Mouse (Mus musculus) ovary, postnatal 10 days (tissue): Measurements from ENCODE around the gene Tmem259.
A peak's percentile ranks its signal among the peaks of the same experiment; 100 is the strongest.

ENCODE experiments used
- DNase-seq: peaks from one replicate; pipeline ENCODE4 v3.0.0; 2022; ENCODE audit warnings: low spot score

The Tmem259 gene

DNA sequence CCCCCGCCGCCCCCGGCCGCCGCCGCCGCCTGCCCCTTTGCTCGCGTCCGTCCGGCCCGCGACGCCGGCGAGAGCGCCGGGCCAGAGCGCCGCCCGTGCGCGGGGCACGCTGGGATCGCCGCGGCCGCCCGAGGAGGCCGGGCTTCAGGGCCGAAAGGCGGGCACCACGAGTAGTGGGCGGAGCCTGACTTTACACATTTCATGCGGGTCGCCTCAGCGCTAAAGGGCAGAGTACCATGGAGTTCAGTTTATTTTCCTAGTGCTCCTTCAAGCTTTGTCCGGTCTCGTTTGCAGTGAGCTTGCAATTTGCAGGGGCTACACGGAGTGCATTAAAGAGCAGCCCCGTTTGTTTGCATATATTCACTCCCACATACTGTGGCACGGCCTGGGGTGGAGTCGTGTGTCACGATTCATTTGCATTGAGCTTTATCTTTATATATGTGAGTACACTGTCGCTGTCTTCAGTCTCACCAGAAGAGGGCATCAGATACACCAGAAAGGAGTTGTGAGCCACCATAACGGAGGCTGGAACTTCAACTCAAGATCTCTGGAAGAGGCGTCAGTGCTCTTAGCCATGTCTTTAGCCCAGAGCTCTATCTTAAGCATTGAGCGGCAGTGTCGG lies at the start of gene Tmem259:
Tmem259 (minus strand) TSS at position 136 of the 622 bp plus-strand sequence.
- peak; percentile 71 for DNase-seq

- no peak for DNase-seq
These were observed 48.8 kb upstream of the Tmem259 start for GRCm38 (mm10) chr10:80032799-80033480.

- DNase-seq, result no peak
These were observed 46.6 kb upstream of the Tmem259 start for GRCm38 (mm10) chr10:80030736-80031135.

DNA sequence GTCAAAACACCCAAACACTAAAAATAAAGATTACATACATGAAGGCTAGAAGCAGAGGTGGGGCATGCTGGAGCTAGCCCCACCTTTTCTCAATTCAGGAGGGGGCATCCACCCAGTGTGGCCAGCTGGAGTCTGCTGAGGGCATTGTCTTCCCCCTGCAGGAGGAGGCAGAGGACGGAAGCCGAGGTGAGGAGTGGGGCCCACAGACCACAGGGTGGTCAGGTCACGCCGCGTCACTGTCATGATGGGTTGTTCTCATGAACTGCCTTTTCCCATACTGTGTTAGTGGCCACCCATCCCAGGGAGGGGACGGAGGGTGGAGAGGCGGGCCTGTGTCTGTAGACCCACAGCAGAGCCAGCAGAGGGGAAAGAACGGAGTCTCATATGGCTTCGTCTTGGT lies 46.1 kb upstream of the Tmem259 start:
- no peak for DNase-seq

DNA sequence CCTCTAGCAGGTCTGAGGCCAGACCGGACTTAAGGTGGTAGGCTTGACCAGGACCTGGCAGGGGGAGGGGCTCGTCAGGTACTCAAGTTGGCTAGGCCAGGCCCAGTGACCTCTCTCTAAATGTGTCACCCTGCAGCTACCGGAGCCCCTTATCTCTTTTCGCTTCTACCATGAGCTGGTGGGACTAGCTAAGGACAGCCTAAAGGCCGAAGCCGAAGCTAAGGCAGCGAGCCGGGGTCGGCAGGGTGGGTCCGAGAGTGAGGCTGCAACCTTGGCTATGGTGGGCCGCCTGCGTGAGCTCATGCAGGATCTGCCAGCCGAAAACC lies 44.4 kb upstream of the Tmem259 start:
- no peak for DNase-seq

- DNase-seq, result no peak
These were observed 43.8 kb upstream of the Tmem259 start for GRCm38 (mm10) chr10:80027681-80028520.

GRCm38 (mm10) chr10:80025889-80026288 lies 41.8 kb upstream of the Tmem259 start:
- DNase-seq, result no peak

DNA sequence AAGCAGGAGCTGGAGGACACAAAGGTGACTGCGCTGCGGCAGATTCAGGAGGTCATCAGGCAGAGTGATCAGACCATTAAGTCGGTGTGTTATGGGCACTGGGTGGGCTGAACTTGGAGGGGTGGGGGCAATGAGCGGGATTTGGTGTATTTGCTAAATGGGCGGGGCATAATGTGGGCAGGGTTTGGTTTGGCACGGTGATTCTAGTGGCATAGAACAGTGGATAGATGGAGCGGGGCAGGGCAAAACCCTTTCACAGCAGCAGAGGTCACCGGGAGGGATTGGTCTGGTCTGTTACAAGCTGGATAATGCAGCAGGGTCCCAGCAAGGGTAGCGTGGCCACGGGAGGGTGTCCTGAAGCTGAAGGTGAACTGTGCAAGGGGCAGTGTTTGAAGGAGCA lies 41.3 kb upstream of the Tmem259 start:
- no peak for DNase-seq

- no peak for DNase-seq
These were observed 40.9 kb upstream of the Tmem259 start for GRCm38 (mm10) chr10:80025044-80025347.

DNA sequence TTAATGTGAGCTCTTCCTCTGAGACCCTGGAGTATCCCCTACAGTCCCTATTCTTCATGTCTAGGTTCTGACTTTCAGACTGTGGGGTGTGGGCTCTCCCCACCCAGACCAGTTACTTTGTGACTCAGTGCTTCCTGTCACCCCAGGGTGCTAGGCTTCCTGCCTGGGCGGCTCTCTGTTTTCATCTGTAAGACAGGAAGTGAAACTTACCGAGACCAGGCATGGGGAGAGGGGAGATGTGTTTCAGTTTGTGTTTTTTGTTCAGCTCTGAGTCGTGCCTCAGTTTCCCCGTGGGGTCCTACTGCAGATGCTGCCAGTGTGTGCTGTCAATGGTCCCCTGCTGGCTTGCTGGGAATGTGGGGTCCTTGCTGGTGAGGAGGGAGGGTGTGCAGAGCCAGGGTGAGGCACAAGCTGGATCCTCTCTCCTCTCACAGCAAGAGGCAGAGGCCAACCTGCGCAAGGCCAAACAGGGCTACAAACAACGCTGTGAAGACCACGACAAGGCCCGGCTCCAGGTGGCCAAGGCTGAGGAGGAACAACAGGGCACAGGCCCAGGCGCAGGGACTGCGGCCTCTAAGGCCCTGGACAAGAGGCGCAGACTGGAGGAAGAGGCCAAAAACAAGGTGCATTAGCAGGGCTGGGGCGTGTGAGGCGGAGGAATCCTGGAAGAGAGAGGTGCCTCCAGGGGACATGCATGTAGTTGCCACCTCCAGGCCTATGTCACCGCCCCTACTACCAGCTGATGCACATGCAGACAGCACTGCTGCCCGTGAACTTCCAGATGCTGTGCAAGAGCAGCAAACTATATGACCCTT lies 40.3 kb upstream of the Tmem259 start:
- DNase-seq, result no peak

GRCm38 (mm10) chr10:80023758-80024157 lies 39.6 kb upstream of the Tmem259 start:
- no peak for DNase-seq

GRCm38 (mm10) chr10:80022806-80023205 lies 38.7 kb upstream of the Tmem259 start:
- no peak for DNase-seq

GRCm38 (mm10) chr10:80022164-80022563 lies 38.0 kb upstream of the Tmem259 start:
- no peak for DNase-seq

- DNase-seq, result no peak
These were observed 37.2 kb upstream of the Tmem259 start for GRCm38 (mm10) chr10:80021320-80021641.

DNA sequence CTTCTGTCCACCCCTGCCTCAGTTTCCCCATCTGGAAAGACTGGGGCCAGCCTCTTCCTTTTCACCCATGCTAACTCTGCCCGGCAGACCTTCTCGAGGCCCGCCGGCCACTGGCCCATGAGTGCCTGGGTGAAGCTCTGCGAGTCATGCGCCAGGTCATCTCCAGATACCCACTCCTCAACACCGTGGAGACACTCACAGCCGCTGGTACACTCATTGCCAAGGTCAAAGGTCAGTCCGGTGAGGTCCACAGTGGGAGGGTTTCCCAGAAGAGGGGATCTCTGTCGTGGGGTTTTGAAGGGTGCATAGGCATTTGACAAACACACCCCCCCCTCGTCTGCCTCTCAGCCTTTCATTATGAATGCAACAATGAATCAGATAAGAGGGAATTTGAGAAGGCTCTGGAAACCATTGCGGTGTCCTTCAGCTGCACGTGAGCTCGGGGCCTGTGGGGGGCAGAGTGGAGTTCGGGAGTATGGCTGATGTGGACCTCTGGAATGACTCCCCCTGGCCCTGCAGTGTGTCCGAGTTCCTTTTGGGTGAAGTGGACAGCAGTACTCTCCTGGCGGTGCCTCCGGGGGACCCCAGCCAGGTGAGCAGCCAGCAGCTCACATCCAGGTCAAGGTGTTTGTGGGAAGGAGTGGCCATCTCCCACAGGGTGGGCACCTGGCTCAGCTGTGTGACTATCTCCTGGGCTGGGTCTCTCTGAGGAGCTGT lies 36.6 kb upstream of the Tmem259 start:
- DNase-seq, result no peak

DNA sequence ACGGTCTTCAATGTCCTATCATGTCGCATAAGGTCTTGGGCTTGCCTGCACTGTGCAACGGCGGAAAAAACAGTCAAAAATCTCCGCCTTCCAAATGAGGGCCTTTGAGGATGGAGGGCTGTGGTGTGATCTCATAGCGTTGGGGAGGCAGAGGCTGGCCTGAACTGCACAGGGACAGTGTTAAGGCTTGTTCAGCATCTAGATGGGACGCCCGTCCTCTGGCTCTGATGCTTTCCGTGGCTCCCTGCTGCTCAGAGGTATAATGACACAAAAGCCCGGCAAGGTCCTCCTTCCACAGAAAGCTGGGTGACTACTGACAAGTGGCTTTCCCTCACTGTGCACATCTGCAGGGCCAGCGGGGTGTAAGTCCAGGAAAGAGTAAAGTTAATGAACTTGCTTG lies 36.1 kb upstream of the Tmem259 start:
- no peak for DNase-seq

DNA sequence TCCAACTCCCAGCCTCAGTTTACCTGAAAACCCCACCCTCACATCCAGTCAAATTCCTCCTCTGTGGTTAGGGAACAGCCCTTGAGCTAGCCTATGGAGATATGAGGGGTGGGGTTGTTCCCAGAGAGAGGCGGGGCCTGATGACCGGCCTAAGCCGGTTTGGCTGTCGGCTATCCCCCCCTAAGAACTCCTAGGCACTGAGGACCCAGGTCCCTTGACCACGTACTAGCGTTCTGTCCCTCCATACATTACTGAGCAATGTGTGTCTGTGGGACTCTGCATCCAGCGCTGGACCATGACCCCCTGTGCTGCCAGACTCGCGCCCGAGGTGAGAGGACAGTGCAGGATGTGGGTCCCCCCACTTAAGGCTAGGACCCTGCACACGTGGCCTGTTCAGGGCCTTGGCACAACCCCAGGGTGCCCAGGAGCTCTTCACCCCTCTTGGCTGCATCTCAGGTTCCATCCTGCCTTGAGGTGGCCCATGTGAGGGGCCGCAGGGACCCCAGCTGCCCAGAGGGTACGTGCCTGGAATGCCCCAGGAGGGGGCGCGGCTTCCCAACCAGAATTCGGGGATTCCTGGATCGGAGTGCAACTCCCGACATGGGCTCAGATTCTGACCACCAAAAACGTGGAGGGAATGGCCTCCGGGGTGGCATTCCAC lies 35.5 kb upstream of the Tmem259 start:
- no peak for DNase-seq

DNA sequence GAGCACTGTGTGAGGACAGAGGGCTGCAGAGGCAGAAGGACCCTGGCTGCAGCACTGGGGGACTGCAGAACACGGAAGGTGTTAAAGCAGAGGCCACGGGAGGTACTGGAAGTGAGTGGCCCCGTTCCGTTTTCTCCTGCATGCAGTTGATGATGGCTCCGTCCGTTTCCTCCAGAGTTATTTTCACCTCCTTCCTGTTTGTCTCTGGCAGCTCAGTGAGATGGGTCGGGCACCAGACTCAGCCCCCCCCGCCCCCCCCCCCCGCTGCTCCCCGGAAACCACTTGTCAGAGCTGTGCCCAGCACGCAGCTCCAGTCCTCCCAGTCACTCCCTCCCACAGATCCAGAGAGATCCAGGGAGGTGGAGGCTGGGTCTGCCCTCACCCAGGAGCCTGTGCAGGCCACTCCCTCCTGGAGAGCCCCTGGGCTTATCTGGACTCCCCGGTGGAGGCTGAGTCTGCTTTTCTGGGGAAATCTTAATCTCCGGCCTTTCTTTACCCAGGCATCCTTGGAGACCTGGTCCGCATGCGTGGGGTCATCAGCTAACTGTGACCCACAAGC lies 34.7 kb upstream of the Tmem259 start:
- DNase-seq, result no peak

DNA sequence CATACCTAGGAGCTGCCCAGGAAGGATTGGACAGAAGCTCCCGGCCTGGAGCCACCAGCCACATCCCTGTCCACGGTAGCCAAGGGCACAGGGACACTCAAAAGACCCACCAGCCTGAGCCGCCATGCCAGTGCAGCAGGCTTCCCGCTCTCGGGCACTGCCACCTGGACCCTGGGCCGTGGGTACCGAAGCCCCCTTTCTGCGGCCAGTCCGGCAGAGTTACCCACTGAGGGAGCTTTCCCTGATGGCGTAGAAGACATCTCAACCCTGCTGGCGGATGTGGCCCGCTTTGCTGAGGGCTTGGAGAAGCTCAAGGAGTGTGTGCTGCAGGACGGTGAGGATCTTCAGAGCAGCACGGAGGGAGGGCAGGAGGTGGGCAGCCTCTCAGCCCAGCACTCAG lies 33.6 kb upstream of the Tmem259 start:
- DNase-seq, result no peak

DNA sequence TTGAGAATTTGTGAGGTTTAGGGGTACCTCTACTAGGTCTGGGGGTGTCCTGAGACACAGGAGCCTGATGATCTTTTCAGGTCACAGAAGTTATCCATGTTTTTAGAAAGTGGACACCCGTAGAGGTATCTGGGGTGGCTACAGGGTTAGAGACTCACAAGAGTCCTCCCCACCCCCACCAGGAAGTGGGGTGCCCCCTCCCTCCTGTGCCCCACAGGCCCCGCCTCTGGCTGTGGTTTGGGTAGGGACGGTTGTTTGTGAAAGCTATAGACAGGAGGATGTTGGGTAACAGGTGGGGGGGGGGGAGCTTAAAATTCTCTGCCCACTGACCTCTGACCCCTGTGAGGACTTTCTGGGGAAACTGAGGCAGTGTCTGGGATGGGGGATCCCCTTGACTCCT lies 33.2 kb upstream of the Tmem259 start:
- DNase-seq, result no peak

- no peak for DNase-seq
These were observed 32.8 kb upstream of the Tmem259 start for GRCm38 (mm10) chr10:80016931-80017330.
